Mouse (Mus musculus): Measurements from ENCODE around the gene Ankib1.
"Not testable (repeated sequence)": the region's sequence is repeated elsewhere in the genome, so short reads cannot be mapped to it uniquely, and the experiment has no call there.

The Ankib1 gene

DNA sequence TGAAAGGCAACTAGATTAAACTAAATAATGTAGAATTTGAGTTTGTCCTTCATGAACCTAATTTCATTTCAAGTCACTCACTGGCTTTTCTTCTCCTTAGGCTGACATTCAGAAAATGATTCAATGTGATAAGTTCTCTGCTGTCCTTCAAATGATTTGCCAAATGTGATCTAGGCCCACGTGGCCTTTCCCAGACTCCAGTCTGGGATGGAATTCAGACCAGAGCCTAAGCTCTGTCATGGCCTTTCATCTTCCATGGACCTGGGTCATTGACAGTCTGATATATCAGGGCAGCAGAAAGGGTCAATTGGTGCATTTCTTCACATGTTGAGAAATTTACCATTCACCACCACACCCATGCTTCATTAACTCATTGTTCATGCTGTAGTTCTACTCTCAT, 77.2 kb downstream of the Ankib1 start:
- DNase-seq (ENCODE audit: low read depth, low spot score), result no peak

DNA sequence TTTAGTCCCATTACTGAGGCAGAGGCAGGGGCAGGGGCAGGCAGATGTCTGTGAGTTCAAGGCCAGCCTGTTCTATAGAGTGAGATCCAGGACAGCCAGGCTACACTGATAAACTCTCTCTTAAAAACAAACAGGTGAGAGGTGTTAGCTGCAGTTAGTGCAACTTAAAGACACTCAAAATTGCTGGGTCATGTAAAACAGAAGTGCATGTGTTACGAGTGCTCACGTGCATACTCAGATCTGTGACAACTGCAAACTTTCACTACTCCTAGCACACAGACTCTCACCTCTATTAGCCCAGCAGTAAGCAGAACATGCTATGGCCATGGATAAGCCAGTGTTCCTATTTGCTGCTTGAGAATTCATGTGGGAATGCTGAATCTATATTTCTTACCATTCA, 79.3 kb downstream of the Ankib1 start:
- DNase-seq (ENCODE audit: low read depth, low spot score), result no peak

DNA sequence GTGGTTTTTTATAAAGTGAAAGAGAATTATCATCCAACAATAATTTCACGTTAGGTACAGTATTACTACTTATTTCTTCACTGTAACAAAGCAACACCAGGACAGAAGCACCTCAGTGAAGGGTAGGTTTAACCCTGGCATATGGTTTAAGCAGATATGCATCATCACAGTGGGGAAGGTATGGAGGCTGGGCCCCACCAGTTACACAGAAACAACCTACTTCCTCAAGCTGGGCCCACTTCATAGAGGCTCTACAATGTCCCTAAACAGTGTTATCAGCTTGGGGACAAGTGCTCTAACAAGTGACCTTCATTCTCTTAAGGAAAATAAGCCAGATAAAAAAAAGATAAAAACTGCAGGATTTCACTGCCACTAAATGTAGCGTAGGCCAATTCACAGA, 79.9 kb downstream of the Ankib1 start:
- no peak for DNase-seq (ENCODE audit: low read depth, low spot score)

DNA sequence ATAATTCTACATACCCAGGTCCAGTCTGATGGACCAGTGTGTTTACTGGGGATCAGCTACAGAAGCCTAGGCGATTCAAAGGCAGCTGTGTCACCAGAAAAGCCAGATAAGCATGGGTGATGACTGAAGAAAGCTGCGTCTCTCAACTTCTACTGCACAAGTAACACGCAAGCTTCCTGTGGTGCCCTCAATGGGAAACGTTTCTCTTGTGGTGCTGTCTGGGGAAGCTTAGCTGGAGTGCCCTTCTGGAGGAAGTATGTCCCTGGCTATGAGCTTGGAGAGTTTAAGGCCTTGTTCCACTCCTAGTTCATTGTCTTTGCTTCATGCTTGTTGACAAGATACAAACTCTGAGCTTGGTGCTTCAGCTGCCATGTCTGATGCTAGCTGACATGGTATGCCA, 83.4 kb downstream of the Ankib1 start:
- no peak for DNase-seq (ENCODE audit: low read depth, low spot score)

DNA sequence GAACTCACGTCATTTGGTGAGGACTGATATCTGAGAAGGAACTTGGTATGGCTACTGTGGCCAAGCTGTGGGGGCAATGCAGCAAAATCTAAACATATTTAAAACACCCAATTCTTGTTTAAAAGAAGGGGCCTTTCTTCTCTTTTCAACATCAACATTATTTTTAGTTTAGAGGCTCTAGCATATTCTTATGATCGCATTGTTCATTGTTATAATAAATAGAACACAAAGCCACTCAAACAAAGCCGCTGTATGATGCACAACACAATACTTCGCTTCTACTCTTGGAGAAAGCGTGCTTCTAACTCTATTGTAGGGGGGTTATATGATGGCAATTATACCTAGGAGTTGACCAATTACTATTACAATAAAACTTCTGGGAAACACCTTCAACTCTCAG, 86.9 kb downstream of the Ankib1 start:
- no peak for DNase-seq (ENCODE audit: low read depth, low spot score)

DNA sequence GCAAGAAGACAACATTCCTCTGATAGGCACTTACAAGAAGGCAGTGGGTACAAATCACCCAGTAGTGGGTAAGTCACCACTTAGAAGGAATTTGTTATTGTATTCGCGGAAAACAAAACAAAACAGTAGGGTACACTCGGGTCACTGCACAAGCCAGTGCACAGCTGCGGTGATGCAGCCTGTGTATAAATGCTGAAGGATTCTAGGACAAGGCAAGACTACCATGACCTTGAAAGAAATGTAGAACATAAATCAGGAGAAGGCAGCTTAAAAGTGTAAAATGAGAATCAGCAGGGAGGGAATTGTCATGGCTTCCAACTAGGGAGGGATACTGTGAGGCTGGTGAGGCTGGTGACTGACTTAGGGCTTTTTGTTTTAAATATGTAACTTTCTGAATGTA, 100.5 kb downstream of the Ankib1 start:
- no peak for DNase-seq (ENCODE audit: low read depth, low spot score)

DNA sequence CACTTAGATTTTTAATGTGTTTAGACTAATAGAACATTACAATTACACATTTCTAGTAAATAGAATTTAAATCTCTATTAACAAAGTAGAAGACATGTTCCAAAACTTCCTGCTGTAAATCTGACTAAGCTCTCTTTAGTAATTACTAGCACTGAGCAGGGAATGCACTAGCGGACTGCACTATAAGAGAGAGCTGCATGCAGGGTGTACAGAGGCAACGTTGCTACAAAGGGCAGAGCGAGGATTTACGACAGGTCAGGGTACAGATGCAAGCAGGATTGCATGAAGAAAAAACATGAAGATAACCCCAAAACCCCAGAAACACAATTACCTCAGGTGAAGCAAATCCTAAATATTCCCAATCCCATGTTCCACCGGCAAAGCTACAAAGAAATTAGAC, 102.7 kb downstream of the Ankib1 start:
- no peak for DNase-seq (ENCODE audit: low read depth, low spot score)

DNA sequence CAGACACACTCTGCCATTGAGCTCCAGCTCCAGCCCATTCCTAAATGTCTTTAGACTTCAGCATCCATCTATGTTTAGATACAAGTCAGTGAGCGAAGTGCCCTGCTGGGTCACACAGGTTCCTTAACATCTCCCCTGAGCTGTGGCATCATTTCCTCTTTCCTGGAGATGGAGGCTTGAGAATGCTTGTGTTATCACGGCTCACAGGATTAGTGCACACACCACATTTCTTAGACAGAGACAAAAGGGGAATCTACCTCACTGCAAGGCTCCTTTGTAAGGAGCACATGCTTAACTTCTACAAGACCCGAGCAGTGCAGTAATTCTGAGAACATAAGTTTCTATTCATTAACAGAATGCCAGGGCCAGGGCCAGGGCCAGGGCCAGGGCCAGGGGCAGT, 106.7 kb downstream of the Ankib1 start:
- DNase-seq (ENCODE audit: low read depth, low spot score), result peak; percentile 62

DNA sequence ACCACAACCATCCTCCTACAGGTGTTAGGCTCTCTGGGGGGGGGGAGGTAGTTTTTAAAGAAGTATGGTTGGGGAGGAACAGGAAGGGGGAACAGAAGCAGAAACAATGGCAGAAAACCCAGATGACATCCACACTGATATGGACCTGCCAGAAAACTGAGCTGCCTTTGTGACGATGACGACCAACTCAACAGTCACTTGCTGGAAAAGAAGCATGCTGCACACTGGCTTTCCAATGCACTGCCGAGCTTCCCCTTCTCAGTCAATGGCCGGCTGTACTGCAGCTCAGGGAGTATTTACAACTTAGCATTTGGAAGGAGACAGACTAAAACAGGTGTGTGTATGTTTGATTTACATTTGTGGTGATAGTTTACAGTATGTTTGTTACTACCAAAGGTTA, 107.5 kb downstream of the Ankib1 start:
- peak; percentile 67 for DNase-seq (ENCODE audit: low read depth, low spot score)

DNA sequence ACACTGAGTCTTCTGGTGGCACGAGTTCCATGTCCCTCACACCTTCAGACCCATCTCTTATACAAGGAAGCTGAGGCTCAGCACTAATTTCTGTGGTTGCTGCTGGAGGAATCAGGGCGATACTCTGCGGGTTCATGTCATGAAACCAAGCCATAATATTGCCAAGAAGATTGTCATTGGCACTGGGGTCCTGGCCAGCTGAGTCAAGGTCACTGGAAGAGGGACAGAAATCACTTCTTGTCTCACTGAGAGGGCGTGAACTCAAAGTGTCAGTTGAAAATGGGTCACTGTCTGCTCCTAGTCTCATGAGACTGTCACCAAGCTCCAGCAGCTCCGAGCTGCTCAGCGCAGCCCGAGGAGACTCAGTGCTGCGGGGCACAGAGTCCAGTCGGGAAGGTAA, 109.8 kb downstream of the Ankib1 start:
- DNase-seq (ENCODE audit: low read depth, low spot score), result no peak

DNA sequence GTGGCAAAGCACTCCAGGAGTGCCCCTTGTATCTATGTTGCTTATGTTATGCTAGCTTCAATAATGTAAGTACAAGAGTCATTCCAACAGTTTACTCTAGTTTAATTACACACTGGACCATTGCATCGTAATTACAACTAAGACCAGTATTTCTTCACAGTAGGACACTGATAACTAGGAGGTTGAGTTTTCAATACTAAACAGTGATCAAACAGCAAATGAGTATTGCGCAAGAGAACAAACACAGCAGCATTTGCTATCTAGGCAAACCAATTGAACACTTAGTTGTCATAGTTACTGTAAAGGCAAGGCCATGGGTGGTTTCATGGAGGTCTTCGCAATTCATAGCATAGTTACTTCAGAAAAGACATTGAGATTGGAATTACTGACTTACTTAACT, 111.4 kb downstream of the Ankib1 start:
- no peak for DNase-seq (ENCODE audit: low read depth, low spot score)

DNA sequence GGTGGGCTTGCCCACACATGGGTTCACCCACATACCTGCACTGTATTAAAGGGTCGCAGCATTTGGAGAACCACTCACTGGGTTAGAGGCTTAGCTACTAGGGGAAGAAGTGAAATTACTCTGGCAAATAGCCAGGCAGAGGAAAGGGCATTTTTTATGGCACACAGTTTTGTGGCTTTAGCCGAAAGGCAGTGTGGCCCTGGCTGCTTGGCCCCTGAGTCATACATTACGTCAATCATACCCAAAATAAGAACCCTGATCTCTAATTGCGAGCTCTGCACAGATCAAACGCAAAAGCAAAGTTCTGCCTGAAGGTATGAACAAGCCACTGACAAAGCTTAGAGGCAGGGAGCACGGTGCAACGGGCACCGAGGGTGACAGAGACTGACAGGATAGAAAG, 114.4 kb downstream of the Ankib1 start:
- no peak for DNase-seq (ENCODE audit: low read depth, low spot score)

DNA sequence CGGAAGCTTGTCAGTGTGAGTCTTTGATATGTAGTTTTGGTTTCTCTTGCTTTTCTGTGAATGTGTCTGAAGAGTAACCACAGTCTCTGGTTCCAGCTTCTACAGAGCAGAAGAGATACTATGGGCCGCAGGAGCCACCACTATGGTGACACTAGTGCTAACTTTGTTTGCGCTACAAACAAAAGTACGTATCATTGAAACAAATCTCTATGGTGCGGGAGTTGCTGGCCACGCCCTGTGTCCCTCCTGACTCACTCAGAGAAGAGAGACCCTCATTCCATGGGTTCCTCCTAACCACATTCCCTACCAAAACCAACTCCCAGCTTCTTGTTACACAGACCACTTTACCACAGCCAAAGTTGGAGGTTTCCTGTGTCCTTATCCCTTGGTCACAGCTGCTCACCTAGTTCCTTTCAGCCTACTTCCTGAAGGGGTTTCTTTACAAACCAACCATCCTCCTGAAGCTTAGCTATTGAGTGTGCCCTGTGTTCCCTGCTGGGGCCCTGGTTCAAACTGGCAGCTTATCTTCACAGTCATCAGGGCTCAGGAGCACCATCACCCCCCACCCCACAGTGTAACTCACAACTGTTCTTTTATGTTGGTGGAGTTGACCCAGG, 132.7 kb downstream of the Ankib1 start:
- no peak for DNase-seq (ENCODE audit: low read depth, low spot score)

DNA sequence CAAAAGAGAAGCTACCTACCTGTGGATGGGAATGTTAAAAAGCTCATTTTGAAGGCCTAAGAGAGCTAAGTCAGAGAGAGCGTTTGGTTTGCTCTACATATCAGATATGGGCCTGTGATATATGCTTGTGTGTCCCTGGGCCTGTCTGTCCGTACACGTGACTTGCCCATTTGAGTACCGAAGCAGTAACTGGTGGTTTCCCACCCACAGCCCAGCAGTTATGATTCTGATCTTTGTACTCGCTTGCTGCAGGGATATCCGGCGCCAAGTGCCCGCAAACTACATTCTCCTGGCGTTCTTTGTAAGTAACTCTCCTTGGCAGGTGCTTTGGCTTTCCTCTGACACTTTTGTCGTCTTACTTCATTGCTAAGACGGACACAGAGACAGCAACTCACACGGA, 136.1 kb downstream of the Ankib1 start:
- DNase-seq (ENCODE audit: low read depth, low spot score), result no peak

DNA sequence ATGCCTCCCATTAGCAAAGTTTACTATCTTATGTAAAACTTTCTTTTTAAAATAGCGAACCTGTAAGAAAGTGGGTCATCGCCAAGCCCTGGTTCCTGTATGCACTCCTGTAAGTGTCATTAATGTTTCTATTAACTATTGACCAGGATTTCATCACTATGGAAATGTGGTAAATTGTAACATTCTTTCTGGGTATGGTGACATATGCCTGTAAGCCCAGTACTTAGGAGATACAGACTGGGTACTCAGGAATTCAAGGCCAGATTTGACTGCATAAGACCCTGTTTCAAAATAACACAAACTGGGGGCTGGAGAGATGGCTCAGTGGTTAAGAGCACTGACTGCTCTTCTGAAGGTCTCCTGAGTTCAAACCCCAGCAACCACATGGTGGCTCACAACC, 137.5 kb downstream of the Ankib1 start:
- no peak for DNase-seq (ENCODE audit: low read depth, low spot score)

DNA sequence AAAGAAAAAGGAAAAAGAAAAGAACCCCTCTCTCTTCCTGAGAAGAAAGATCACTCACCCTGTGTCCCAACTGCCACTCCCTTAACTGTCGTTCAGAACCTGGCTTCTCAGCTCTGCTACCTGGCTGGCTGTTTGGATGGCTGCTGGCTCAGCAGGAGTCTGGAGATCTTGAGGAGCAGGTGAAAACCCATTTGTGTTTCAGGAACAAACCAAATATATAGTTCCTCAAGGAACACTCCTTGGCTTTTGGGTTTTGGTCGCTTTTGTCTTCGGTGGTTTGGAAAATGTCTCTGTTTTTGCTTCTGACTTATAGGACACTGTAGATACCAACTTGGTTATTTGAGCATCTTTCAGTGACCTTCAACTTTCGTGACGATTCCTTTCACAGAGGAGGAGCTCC, 145.6 kb downstream of the Ankib1 start, which contains the start of gene Gatad1:
TSS of gene Gatad1 (minus strand) at position 101 of the 400 bp plus-strand sequence.
- DNase-seq (ENCODE audit: low read depth, low spot score), result no peak

DNA sequence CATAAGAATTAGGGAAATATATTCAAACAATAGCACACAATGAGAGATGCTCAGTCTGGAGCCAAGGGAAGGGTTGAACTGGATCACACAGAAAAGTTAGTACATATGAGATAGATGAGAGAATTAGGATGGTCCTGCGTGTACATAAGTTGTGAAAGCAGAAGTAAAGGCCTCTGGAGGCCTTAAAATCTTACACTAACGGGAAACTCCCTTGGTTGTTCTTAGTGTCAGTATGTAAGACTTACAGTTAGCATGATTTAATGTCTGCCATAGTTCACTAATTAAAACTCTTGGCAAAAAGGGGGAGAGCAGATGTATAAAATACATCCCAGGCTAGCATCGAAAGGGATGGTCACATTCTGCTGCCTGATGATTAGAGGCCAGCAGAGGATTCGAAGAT, 148.9 kb downstream of the Ankib1 start:
- peak; percentile 66 for DNase-seq (ENCODE audit: low read depth, low spot score)

DNA sequence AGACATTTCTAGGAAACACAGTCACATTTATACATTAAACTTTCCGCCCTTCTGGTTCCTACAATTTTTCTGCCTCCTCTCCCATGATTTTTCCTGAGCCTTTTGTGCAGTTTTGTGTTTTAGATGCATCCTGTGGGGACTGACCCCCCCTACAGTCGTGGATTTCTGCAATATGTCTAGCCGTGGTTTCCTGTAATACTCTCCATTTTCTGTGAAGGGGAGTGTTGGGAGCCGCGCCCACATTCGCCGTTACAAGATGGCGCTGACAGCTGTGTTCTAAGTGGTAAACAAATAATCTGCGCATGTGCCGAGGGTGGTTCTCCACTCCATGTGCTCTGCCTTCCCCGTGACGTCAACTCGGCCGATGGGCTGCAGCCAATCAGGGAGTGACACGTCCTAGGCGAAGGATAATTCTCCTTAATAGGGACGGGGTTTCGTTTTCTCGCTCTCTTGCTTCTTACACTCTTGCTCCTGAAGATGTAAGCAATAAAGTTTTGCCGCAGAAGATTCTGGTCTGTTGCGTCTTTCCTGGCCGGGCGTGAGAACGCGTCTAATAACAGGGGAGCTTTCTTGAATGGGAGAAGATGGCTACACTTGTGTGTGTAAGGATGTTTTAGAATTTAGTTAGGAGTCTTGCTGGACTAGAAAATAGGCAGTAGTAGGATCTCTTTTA, 149.7 kb downstream of the Ankib1 start:
- DNase-seq (ENCODE audit: low read depth, low spot score), result not testable (repeated sequence)

DNA sequence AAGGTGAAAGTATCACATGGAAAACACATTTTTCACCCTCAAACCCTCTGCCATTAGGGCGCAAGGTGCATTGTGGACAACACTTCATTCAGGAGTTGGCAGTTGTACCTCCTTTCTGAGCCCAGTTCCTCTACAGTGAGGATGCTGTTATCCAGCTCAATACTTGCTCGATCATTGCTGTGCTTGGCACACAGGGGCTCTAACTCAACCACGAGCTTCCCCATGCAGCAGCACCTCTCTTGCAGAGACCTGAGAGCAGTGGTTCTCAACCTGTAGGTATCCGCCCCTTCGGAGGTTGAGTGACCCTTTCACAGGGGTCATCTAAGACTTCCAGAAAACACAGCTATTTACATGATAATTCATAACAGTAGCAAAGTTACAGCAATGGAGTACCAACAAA, 151.1 kb downstream of the Ankib1 start:
- no peak for DNase-seq (ENCODE audit: low read depth, low spot score)

DNA sequence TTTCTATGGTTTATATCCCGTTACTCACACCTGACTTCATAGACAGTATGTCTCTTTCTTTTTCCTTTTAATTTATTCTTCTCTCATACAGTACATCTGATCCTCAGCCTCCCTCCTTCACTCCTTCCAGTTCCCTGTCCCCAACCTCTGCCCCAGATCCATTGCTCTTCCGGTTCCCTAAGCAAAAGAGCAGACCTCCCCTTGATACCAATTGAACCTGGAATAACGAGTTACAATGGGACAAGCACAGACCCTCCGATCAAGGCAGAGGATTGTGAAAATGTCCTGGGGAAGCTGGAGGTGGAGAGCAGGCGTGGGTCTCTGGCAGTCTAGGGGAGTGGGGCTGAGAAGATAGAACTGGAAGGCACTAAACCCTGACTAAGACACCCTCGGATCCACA, 151.8 kb downstream of the Ankib1 start, which contains the start of gene Tmbim7:
TSS of gene Tmbim7 (plus strand) at position 301 of the 400 bp plus-strand sequence.
- no peak for DNase-seq (ENCODE audit: low read depth, low spot score)

DNA sequence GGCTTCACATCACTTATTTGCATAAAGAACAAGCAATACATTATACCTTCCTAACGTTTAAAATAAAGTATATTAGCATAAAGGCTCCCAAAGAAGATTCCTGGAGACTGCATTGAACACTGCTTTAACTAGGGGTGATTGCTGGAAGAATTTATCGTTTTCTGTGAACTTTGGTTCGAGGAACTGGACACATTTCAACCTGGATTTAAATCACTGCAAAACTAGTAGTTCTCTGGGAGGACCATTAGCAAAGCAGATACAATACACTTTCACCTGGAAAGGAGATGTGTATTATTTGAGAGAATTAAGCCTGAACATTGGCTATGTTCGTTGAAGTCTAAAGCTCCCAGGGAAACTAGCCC, 153.9 kb downstream of the Ankib1 start:
- DNase-seq (ENCODE audit: low read depth, low spot score), result no peak

DNA sequence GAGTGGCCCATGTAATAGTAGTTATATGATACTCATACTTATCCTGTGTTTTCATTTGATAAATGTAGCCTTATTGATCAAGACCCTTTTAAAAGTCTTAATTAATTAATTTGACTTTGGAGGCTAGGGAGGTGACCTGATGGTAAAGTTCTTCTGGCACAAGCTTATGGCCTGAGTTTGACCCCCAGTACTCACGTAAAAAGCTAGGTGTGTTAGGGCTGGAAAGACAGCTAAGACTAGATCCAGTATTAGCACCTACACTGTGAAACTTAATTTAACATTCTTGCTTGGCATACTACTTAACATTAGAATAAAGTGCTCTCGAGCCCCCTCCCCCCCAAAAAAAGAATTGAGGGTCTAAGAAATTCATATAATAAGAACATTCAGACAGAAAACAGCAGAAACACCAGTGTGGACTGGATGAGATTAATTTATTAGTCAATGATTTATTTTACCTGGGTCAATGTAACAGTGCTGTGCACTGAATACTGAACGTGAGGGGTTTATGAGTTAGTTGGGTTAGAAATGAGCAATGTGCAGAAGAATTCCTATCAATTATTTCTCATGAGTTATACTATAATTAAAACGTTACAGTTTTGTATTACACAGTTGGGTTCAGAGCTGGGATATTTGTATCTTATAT, 154.4 kb downstream of the Ankib1 start:
- DNase-seq (ENCODE audit: low read depth, low spot score), result no peak

DNA sequence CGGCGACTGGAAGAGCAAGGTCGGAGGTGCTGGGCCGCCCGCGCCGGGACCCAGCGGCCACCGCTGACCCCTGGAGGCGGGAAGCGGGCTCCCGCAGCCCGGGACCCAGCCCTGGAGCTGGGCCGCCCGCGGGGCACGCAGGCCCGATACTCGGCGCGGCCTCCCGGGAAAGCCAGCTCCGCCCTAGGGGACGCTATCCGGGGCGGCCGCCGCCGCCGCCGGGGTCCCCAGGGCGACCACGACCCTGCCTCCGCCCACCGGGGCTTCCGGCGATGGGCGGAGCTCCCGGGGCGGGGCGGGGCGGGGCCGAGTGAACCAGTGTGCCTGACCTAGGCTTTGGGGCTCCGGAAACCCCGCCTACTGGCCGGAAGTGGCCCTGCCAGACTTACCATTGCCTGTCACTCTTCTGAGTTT, 155.0 kb downstream of the Ankib1 start:
- peak; percentile 95 for DNase-seq (ENCODE audit: low read depth, low spot score)
